Mouse (Mus musculus): ENCODE measurements around the gene Pagr1b. TPM values are rescaled to one million over a fixed set of nuclear protein-coding genes. Genes with fewer than 3 reads are reported as not detected.

Gene Pagr1b
- polyA plus RNA-seq, 1 experiment from 2014 or later: not detected

DNA sequence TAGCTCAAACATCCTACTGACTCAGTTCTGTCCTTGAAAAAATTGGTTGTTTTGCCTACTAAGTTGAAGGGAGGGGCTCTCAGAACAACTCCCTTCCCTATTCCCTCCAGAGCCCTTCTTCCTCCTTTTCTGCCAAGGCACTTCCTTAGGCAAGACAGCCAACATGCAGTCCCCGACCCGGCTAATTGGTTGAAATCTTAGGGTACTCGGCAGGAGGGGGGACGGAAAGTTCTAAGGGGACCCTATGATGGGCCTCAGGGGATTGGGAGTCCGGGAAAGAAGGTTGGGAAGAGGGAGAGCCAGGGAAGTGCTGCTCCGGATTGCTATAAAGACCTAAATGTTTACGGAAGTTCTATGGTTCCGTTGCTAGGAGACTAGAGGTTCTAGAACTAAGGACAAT, 40.8 kb downstream of the Pagr1b start:
- ATAC-seq (ENCODE audit: low FRiP score) (no peak), DNase-seq (ENCODE audit: low spot score, missing footprints) (peak; percentile 86)
- Histone ChIP-seq H3K9ac (ENCODE audit: low read length) (peak overlapping the region; percentile 16; the same call in 1 of the 2 replicates), H3K9me3 (ENCODE audit: control insufficient read depth, low read length) (no peaks in the 10 kb centered on the region), H3K27me3 (ENCODE audit: control insufficient read depth, insufficient read depth, low read length) (no peaks in the 10 kb centered on the region), H3K4me1 (ENCODE audit: control insufficient read depth, insufficient read depth, low read length) (peaks cover 8% of the 10 kb centered on the region), H3K36me3 (ENCODE audit: control insufficient read depth, insufficient read depth, low read length) (peaks cover 11% of the 10 kb centered on the region), H3K27ac (ENCODE audit: low read depth, low read length) (no peak overlapping the region), H3K4me3 (ENCODE audit: low read depth, low read length) (peak overlapping the region; percentile 76), H3K4me2 (peak overlapping the region; percentile 30; the same call in 1 of the 2 replicates)
- 12% methylated on average over 8 of the region's 8 CpGs for WGBS

DNA sequence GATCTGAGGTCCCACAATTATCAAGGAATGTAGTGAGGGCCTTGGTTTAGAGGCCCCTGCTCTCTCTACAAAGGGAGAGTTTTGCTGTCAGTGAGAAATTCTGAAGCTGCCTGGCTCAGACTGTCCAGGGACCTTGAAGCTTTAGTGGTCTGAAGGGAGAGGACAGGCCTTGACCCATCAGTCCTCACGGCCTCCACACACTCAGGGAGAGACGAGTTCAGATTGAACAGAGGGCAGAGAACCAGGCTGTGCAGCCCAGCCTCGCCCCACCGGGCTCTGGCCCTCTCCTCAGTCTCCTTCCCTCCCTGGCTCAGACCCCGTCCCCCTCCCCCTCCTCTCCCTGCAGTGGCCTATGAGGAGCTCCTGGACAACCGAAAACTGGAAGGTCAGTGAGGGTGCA, 48.9 kb downstream of the Pagr1b start:
- Histone ChIP-seq H3K4me1 (ENCODE audit: control insufficient read depth, insufficient read depth, low read length) (no peaks in the 10 kb centered on the region), H3K27me3 (ENCODE audit: control insufficient read depth, insufficient read depth, low read length) (peaks cover 4% of the 10 kb centered on the region), H3K9me3 (ENCODE audit: control insufficient read depth, low read length) (no peaks in the 10 kb centered on the region), H3K36me3 (ENCODE audit: control insufficient read depth, insufficient read depth, low read length) (no peaks in the 10 kb centered on the region), H3K9ac (ENCODE audit: low read length) (no peak overlapping the region), H3K27ac (ENCODE audit: low read depth, low read length) (no peak overlapping the region), H3K4me3 (ENCODE audit: low read depth, low read length) (no peak overlapping the region), H3K4me2 (no peak overlapping the region)
- DNase-seq (ENCODE audit: low spot score, missing footprints) (no peak), ATAC-seq (ENCODE audit: low FRiP score) (no peak)
- 69% methylated on average over 6 of the region's 6 CpGs for WGBS

DNA sequence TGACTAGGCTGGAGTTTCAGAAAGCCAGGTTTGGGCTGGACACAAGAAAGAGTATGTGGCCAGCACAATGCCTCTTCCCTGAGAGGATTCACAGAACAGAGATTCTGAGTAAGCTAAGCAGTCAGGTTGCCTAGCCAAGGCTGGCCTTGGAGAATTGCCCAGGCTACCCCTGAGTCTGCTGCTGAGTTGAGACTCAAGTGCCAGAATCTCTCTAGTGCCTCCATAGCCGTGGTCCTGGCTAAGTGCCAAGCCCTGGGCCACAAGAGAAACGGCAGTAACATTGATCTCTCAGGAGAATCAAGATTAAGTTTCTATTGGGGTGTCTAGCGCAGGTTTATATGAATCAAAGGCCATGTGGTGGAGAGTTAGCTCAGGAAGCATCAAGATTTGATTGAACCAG, 50.7 kb downstream of the Pagr1b start:
- Histone ChIP-seq H3K9ac (ENCODE audit: low read length) (no peak overlapping the region), H3K9me3 (ENCODE audit: control insufficient read depth, low read length) (no peaks in the 10 kb centered on the region), H3K36me3 (ENCODE audit: control insufficient read depth, insufficient read depth, low read length) (no peaks in the 10 kb centered on the region), H3K4me1 (ENCODE audit: control insufficient read depth, insufficient read depth, low read length) (no peaks in the 10 kb centered on the region), H3K27ac (ENCODE audit: low read depth, low read length) (no peak overlapping the region), H3K4me3 (ENCODE audit: low read depth, low read length) (no peak overlapping the region), H3K4me2 (no peak overlapping the region), H3K27me3 (ENCODE audit: control insufficient read depth, insufficient read depth, low read length) (peaks cover 6% of the 10 kb centered on the region)
- DNase-seq (ENCODE audit: low spot score, missing footprints) (no peak), ATAC-seq (ENCODE audit: low FRiP score) (no peak)
- 73% methylated on average over 3 of the region's 3 CpGs for WGBS

DNA sequence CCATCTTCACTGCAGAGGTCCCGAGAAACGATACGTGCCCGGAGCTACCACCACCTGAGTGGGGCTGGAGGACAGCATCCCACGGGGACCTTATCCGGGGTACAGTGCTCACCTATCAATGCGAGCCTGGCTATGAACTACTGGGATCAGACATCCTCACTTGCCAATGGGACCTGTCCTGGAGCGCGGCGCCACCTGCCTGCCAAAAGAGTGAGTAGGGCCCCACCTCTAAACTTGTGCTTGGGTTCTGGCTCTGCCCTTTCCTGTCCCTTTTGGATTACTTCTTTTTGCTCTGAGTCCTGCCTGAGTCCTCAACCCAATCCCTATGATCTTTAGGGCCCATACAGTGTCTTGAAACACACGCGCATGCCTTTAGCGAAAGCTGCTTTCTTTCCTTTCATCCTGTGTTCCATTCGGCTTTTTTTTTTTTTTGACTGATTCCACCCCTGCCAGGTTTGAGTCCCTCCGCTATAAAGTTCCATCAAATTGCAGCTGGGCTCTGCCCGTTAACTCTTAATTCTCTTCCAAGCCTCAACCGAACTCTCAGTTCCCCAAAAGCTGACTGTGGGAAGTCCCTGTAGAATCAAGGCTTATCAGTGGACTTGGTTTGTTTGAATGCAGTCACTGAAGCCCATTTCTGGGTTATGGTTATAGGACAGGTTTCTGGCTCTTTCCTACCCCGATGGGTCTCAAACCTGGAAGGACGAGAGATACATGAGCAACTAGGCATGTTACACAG, 52.6 kb downstream of the Pagr1b start:
- 26% methylated on average over 19 of the region's 19 CpGs for WGBS
- 0 out of 2 replicates have a peak overlapping the region, but pooled peaks have one; percentile 2 for H3K4me2 ChIP-seq

GRCm38 (mm10) chr7:126961965-126962364, 54.3 kb downstream of the Pagr1b start:
- WGBS: 92% methylated on average over 4 of the region's 4 CpGs
- H3K4me3 ChIP-seq (ENCODE audit: low read depth, low read length): no peak overlapping the region
- H3K4me2 ChIP-seq: no peak overlapping the region
- no peaks in the 10 kb centered on the region for H3K4me1 ChIP-seq (ENCODE audit: control insufficient read depth, insufficient read depth, low read length)
- no peaks in the 10 kb centered on the region for H3K9me3 ChIP-seq (ENCODE audit: control insufficient read depth, low read length)
- no peak overlapping the region for H3K9ac ChIP-seq (ENCODE audit: low read length)
- ATAC-seq (ENCODE audit: low FRiP score): no peak
- peak; percentile 21 for DNase-seq (ENCODE audit: low spot score, missing footprints)
- no peak overlapping the region for H3K27ac ChIP-seq (ENCODE audit: low read depth, low read length)
- H3K36me3 ChIP-seq (ENCODE audit: control insufficient read depth, insufficient read depth, low read length): no peaks in the 10 kb centered on the region
- peaks cover 6% of the 10 kb centered on the region for H3K27me3 ChIP-seq (ENCODE audit: control insufficient read depth, insufficient read depth, low read length)

More for the DNA sequence above, 52.6 kb downstream of the Pagr1b start:
- no peaks in the 10 kb centered on the region for H3K4me1 ChIP-seq (ENCODE audit: control insufficient read depth, insufficient read depth, low read length)
- no peak overlapping the region for H3K27ac ChIP-seq (ENCODE audit: low read depth, low read length)
- no peak overlapping the region for H3K9ac ChIP-seq (ENCODE audit: low read length)
- DNase-seq (ENCODE audit: low spot score, missing footprints) (no peak), ATAC-seq (ENCODE audit: low FRiP score) (no peak)
- H3K27me3 ChIP-seq (ENCODE audit: control insufficient read depth, insufficient read depth, low read length): peaks cover 6% of the 10 kb centered on the region
- H3K4me3 ChIP-seq (ENCODE audit: low read depth, low read length): no peak overlapping the region
- H3K36me3 ChIP-seq (ENCODE audit: control insufficient read depth, insufficient read depth, low read length): no peaks in the 10 kb centered on the region
- H3K9me3 ChIP-seq (ENCODE audit: control insufficient read depth, low read length): no peaks in the 10 kb centered on the region

GRCm38 (mm10) chr7:126961095-126961494, 55.2 kb downstream of the Pagr1b start:
- Histone ChIP-seq H3K36me3 (ENCODE audit: control insufficient read depth, insufficient read depth, low read length) (no peaks in the 10 kb centered on the region), H3K9ac (ENCODE audit: low read length) (no peak overlapping the region), H3K4me3 (ENCODE audit: low read depth, low read length) (no peak overlapping the region), H3K9me3 (ENCODE audit: control insufficient read depth, low read length) (no peaks in the 10 kb centered on the region), H3K4me1 (ENCODE audit: control insufficient read depth, insufficient read depth, low read length) (no peaks in the 10 kb centered on the region), H3K27me3 (ENCODE audit: control insufficient read depth, insufficient read depth, low read length) (peaks cover 6% of the 10 kb centered on the region), H3K27ac (ENCODE audit: low read depth, low read length) (no peak overlapping the region), H3K4me2 (no peak overlapping the region)
- DNase-seq (ENCODE audit: low spot score, missing footprints) (no peak), ATAC-seq (ENCODE audit: low FRiP score) (no peak)
- WGBS: 85% methylated on average over 5 of the region's 5 CpGs

DNA sequence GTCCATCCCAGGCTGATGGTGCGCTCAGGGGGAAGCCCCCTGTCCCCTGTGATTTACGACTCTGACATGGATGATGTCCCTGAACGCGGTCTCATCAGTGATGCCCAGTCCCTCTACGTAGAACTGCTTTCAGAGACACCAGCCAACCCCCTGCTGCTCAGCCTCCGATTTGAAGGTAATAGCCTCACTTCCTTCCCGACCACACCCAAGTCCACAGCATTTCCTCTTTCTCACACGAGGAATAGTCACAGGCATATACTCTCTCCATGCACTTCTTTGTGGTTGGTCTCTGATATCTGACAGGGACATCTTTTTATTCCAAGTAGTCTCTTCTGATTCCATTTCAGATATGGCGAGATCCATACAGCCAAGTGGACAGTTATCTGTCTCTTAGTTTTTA, 56.5 kb downstream of the Pagr1b start:
- Histone ChIP-seq H3K27ac (ENCODE audit: low read depth, low read length) (no peak overlapping the region), H3K4me2 (no peak overlapping the region), H3K9ac (ENCODE audit: low read length) (no peak overlapping the region), H3K36me3 (ENCODE audit: control insufficient read depth, insufficient read depth, low read length) (no peaks in the 10 kb centered on the region), H3K4me3 (ENCODE audit: low read depth, low read length) (no peak overlapping the region), H3K9me3 (ENCODE audit: control insufficient read depth, low read length) (no peaks in the 10 kb centered on the region), H3K27me3 (ENCODE audit: control insufficient read depth, insufficient read depth, low read length) (peaks cover 6% of the 10 kb centered on the region), H3K4me1 (ENCODE audit: control insufficient read depth, insufficient read depth, low read length) (no peaks in the 10 kb centered on the region)
- DNase-seq (ENCODE audit: low spot score, missing footprints) (no peak), ATAC-seq (ENCODE audit: low FRiP score) (no peak)
- WGBS: 71% methylated on average over 9 of the region's 9 CpGs

DNA sequence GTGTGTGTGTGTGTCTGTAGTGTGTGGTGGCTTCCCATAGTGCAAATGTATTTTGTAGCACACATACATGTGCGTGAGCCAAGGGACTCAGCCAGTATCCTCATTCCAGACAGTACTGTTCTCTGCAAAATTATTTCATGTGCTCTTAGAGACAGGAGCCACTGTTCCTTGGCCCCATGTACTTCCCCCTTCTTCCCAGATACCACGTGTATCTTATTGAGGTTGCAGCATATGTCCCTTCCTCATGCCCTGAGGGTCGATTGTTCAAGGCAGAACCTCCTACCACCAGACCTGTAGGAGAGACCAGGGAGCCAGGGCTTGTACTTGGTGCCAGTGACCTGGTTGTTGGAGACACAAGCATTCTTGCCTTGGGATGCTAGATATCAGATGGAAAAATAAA, 61.2 kb downstream of the Pagr1b start:
- Histone ChIP-seq H3K4me3 (ENCODE audit: low read depth, low read length) (no peak overlapping the region), H3K4me1 (ENCODE audit: control insufficient read depth, insufficient read depth, low read length) (peaks cover 5% of the 10 kb centered on the region), H3K27ac (ENCODE audit: low read depth, low read length) (no peak overlapping the region), H3K9me3 (ENCODE audit: control insufficient read depth, low read length) (no peaks in the 10 kb centered on the region), H3K27me3 (ENCODE audit: control insufficient read depth, insufficient read depth, low read length) (peaks cover 19% of the 10 kb centered on the region), H3K4me2 (no peak overlapping the region), H3K9ac (ENCODE audit: low read length) (no peak overlapping the region), H3K36me3 (ENCODE audit: control insufficient read depth, insufficient read depth, low read length) (no peaks in the 10 kb centered on the region)
- WGBS: 75% methylated on average over 3 of the region's 3 CpGs
- DNase-seq (ENCODE audit: low spot score, missing footprints) (no peak), ATAC-seq (ENCODE audit: low FRiP score) (no peak)

GRCm38 (mm10) chr7:126952646-126953045, 63.6 kb downstream of the Pagr1b start:
- Histone ChIP-seq H3K4me3 (ENCODE audit: low read depth, low read length) (no peak overlapping the region), H3K4me2 (peak overlapping the region; percentile 53; the same call in 1 of the 2 replicates), H3K9ac (ENCODE audit: low read length) (no peak overlapping the region), H3K27me3 (ENCODE audit: control insufficient read depth, insufficient read depth, low read length) (peaks cover 22% of the 10 kb centered on the region), H3K9me3 (ENCODE audit: control insufficient read depth, low read length) (no peaks in the 10 kb centered on the region), H3K27ac (ENCODE audit: low read depth, low read length) (no peak overlapping the region), H3K4me1 (ENCODE audit: control insufficient read depth, insufficient read depth, low read length) (peaks cover 6% of the 10 kb centered on the region), H3K36me3 (ENCODE audit: control insufficient read depth, insufficient read depth, low read length) (no peaks in the 10 kb centered on the region)
- WGBS: 2% methylated on average over 8 of the region's 8 CpGs
- no peak for ATAC-seq (ENCODE audit: low FRiP score)
- DNase-seq (ENCODE audit: low spot score, missing footprints): no peak
